Mouse (Mus musculus) G1E (cell line): ENCODE results near the gene Gm44502. TPM values are rescaled to one million over a fixed set of nuclear protein-coding genes. Genes with fewer than 3 reads are reported as not detected.

Experiments
- ATAC-seq: 2 replicates; pipeline ENCODE4 v1.8.0; 2016; ENCODE audit warnings: mild to moderate bottlenecking; ENCODE audit not compliant: insufficient number of reproducible peaks, poor library complexity, low FRiP score, severe bottlenecking; ENCODE audit errors: extremely low read depth
- DNase-seq: peaks from one replicate; pipeline ENCODE4 v3.0.0; 2012; ENCODE audit warnings: low spot score
- H3K27me3 ChIP-seq: 2 replicates; pipeline ENCODE4 v1.6.1; 2012; ENCODE audit warnings: mild to moderate bottlenecking, low read length, inconsistent platforms; ENCODE audit not compliant: insufficient read depth
- H3K36me3 ChIP-seq: replicated peaks from 2 replicates; pipeline ENCODE3; 2012; ENCODE audit warnings: mild to moderate bottlenecking, inconsistent platforms
- H3K4me1 ChIP-seq: 2 replicates; pipeline ENCODE4 v1.6.1; 2012; ENCODE audit warnings: low read depth, low read length, inconsistent platforms, mixed read lengths; ENCODE audit not compliant: insufficient read depth
- H3K4me3 ChIP-seq: 2 replicates; pipeline ENCODE4 v1.5.1; 2012; ENCODE audit warnings: low read depth, mild to moderate bottlenecking, inconsistent platforms, low read length, moderate library complexity, mixed read lengths
- H3K9me3 ChIP-seq: replicated peaks from 2 replicates; pipeline ENCODE4 v1.6.1; 2012; ENCODE audit warnings: inconsistent platforms
- CTCF ChIP-seq: IDR thresholded peaks from 2 replicates; pipeline ENCODE4 v1.5.1; 2012; ENCODE audit warnings: low read depth, low read length, inconsistent platforms, mixed read lengths
- GATA1 ChIP-seq: IDR thresholded peaks from 2 replicates; pipeline ENCODE4 v1.6.1; 2012; ENCODE audit warnings: borderline replicate concordance, low read length, inconsistent platforms, mixed read lengths
- GATA2 ChIP-seq: IDR thresholded peaks from 2 replicates; pipeline ENCODE4 v1.6.1; 2012; ENCODE audit warnings: low read depth, low read length, inconsistent platforms, borderline replicate concordance
- POLR2AphosphoS5 ChIP-seq: IDR thresholded peaks from 2 replicates; pipeline ENCODE4 v1.6.1; 2012; ENCODE audit warnings: low read depth, low read length, inconsistent platforms; ENCODE audit not compliant: insufficient replicate concordance
- TAL1 ChIP-seq: conservative IDR thresholded peaks from 2 replicates; pipeline ENCODE4 v1.6.1; 2012; ENCODE audit warnings: low read depth, low read length, inconsistent platforms, mixed read lengths
- polyA plus RNA-seq: library from polyadenylated mRNA; stranded (reverse); fragments of >175 nt; gene quantifications from 2 replicates; pipeline ENCODE4 v1.2.3, GENCODE M21; 2012
- total RNA-seq, 2 experiments: library from RNA; stranded (forward) in 1 of 2; stranded (reverse) in 1 of 2; fragments of 200-1000 nt in 1 of 2; fragments of >200 nt in 1 of 2; fragmentation: Nextera tagmentation in 1 of 2; gene quantifications; 2 replicates each; pipeline ENCODE4 v1.2.3; 2014 to 2017

The Gm44502 gene
- total and polyA plus RNA-seq, 3 experiments, result 0.71 to 0.93 TPM; not detected in 1

DNA sequence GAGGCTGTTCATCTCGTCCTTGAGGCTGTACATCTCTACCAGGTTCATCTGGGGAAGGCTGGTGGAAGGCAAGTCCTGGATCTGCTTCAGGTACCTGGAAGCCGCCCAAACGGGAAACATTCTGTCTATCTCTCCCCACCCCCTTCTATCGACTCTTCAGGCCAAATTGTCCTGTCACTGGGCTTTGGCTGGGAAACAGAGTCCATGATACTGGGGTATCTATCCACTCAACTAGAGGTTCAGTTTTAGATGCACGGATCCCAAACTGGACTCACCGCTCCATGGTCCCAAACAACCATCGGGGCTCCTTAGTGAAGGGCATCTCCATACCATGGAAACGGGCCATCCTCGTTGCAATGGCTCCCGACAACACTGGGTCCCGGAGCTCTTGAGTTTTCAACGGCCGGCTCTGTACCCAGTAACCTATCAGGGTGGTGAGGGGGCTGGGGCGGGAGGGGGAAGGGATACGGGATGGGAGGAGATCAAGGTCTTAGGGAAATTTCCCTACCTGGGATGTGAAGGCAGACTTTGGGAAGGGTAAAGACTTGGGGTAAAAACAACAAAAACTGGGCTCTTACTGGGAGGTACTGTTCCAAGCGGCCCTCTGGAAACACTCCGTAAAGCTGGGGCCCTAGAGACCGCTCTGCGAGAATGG lies 1.2 kb downstream of the Gm44502 start:
- ATAC-seq (no peak), DNase-seq (no peak)
- H3K4me3 ChIP-seq, result peak overlapping the region; percentile 85
- H3K36me3 ChIP-seq, result peaks cover 62% of the 10 kb centered on the region
- peaks cover 27% of the 10 kb centered on the region for H3K4me1 ChIP-seq
- H3K9me3 ChIP-seq, result no peaks in the 10 kb centered on the region
- no peak for TF ChIP-seq GATA2
- no peak for TF ChIP-seq POLR2AphosphoS5
- no peak for TF ChIP-seq TAL1
- TF ChIP-seq GATA1, result no peak
- TF ChIP-seq CTCF, result no peak
- no peaks in the 10 kb centered on the region for H3K27me3 ChIP-seq

- no peak for DNase-seq
- TF ChIP-seq CTCF (no peak), POLR2AphosphoS5 (no peak), GATA2 (no peak), GATA1 (no peak), TAL1 (no peak)
- Histone ChIP-seq H3K4me3 (no peak overlapping the region), H3K9me3 (no peaks in the 10 kb centered on the region), H3K36me3 (peaks cover 70% of the 10 kb centered on the region), H3K4me1 (peaks cover 23% of the 10 kb centered on the region), H3K27me3 (no peaks in the 10 kb centered on the region)
- no peak for ATAC-seq
Measured at GRCm38 (mm10) chr15:89426716-89427115, 2.8 kb downstream of the Gm44502 start.

GRCm38 (mm10) chr15:89425711-89426121 lies 3.8 kb downstream of the Gm44502 start, which contains the start of gene Cpt1b:
TSS of gene Cpt1b (minus strand) at chr15:89425863.
- H3K36me3 ChIP-seq, result peaks cover 76% of the 10 kb centered on the region
- no peak within 1 kb of the TSS for H3K4me3 ChIP-seq
- TF ChIP-seq CTCF (no peak), POLR2AphosphoS5 (no peak), TAL1 (no peak), GATA1 (no peak), GATA2 (no peak)

DNA sequence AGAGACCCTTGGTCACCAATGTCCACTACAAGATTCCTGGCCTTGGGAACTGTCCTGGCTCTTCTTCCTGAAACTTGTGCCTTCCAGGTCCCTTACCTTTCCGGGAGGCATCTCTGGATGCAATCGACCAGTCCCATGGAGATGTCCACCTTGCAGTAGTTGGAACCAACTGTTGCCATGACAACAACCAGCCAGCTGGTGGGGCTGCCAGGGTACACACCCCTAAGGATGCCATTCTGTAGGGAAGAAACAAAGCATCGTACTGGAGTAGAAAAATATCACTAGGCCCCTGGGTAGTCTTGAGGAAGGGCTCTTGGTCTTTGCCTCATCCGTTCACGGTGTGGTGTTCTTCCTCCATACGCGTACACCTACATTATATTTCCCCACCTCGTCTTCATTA lies 4.9 kb downstream of the Gm44502 start:
- ATAC-seq (no peak), DNase-seq (no peak)
- Histone ChIP-seq H3K36me3 (peaks cover 86% of the 10 kb centered on the region), H3K9me3 (no peaks in the 10 kb centered on the region), H3K27me3 (no peaks in the 10 kb centered on the region), H3K4me3 (no peak overlapping the region), H3K4me1 (peaks cover 14% of the 10 kb centered on the region)
- no peak for TF ChIP-seq GATA2
- TF ChIP-seq CTCF, result no peak
- no peak for TF ChIP-seq GATA1
- TF ChIP-seq POLR2AphosphoS5, result no peak
- TF ChIP-seq TAL1, result no peak

More at GRCm38 (mm10) chr15:89425711-89426121, 3.8 kb downstream of the Gm44502 start, which contains the start of gene Cpt1b:
- H3K9me3 ChIP-seq, result no peaks in the 10 kb centered on the region
- no peaks in the 10 kb centered on the region for H3K27me3 ChIP-seq
- no peak for DNase-seq
- H3K4me1 ChIP-seq, result peaks cover 14% of the 10 kb centered on the region
- ATAC-seq, result no peak

GRCm38 (mm10) chr15:89421938-89422337 lies 7.6 kb downstream of the Gm44502 start:
- Histone ChIP-seq H3K36me3 (peaks cover 96% of the 10 kb centered on the region), H3K9me3 (no peaks in the 10 kb centered on the region), H3K4me3 (no peak overlapping the region), H3K27me3 (no peaks in the 10 kb centered on the region), H3K4me1 (no peaks in the 10 kb centered on the region; the same call in none of the 2 replicates)
- no peak for TF ChIP-seq CTCF
- TF ChIP-seq GATA2, result no peak
- TF ChIP-seq TAL1, result no peak
- no peak for TF ChIP-seq GATA1
- no peak for TF ChIP-seq POLR2AphosphoS5
- no peak for DNase-seq
- no peak for ATAC-seq

DNA sequence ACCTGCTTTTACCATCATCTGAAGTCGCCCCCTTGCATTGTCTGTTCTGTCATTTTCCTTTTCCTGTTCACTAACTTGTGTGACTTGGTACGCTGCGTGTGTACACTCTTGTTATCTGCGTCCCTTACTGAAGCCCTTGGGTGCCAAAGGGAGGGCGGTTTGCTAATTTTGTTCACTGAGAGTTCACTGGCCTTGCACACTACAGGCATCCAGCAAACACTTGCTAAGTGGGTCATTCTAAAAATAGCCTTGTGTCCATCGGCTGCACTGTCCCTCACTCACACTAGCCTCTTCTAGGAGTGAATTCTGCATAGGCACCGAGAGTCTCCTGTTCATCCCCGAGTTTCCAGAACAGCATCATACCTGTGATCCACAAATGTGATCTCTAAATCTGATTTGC lies 14.2 kb downstream of the Gm44502 start:
- Histone ChIP-seq H3K4me1 (no peaks in the 10 kb centered on the region), H3K36me3 (peaks cover 47% of the 10 kb centered on the region), H3K4me3 (no peak overlapping the region), H3K9me3 (no peaks in the 10 kb centered on the region), H3K27me3 (peaks cover 4% of the 10 kb centered on the region; the same call in 1 of the 2 replicates)
- no peak for DNase-seq
- ATAC-seq, result no peak
- TF ChIP-seq TAL1 (no peak), GATA1 (no peak), CTCF (no peak)
